Mouse (Mus musculus): Measurements from ENCODE around the gene Ror1. TPM values are rescaled to one million over a fixed set of nuclear protein-coding genes. Genes with fewer than 3 reads are reported as not detected.
A peak's percentile ranks its signal among the peaks of the same experiment; 100 is the strongest.

The Ror1 gene
- polyA plus RNA-seq, 1 experiment from 2014 or later = 1.5 TPM

DNA sequence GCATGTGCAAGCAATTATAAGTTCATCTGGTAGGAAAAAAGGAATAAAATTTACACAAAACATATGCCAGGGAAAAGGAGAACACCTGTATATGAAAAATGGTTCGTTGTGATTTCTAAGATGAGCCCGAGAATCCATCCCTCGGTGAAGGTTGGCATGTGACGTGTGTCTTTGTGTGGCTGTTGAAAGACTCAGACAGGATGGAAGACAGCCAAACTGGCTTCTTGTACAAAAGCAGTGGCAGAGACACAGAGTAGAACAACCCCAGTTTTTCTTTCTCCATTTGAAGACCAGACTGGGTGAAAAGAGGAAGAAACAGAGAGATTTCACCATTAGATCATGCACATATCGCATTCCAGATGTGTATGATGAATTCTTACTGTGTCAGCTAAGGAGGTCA, 62.8 kb downstream of the Ror1 start:
- no peak for ATAC-seq (ENCODE audit: low FRiP score, low TSS enrichment)
- no peaks in the 10 kb centered on the region for H3K27me3 ChIP-seq (ENCODE audit: control insufficient read depth, insufficient read depth, low read length)
- 87% methylated on average over 5 of the region's 5 CpGs for WGBS
- no peak overlapping the region for H3K9ac ChIP-seq (replicated peaks; ENCODE audit: low read length)
- H3K9me3 ChIP-seq (ENCODE audit: control insufficient read depth, low read length) = no peaks in the 10 kb centered on the region
- peaks cover 7% of the 10 kb centered on the region; the same call in 1 of the 2 replicates for H3K4me1 ChIP-seq (ENCODE audit: control insufficient read depth, insufficient read depth, low read length)
- peak; percentile 31 for DNase-seq
- no peaks in the 10 kb centered on the region for H3K36me3 ChIP-seq (ENCODE audit: control insufficient read depth, insufficient read depth, low read length)
- H3K4me2 ChIP-seq (ENCODE audit: low read length) = no peak overlapping the region
- no peak overlapping the region for H3K4me3 ChIP-seq (replicated peaks; ENCODE audit: low read depth, low read length)
- H3K27ac ChIP-seq (replicated peaks; ENCODE audit: low read depth, low read length) = no peak overlapping the region

DNA sequence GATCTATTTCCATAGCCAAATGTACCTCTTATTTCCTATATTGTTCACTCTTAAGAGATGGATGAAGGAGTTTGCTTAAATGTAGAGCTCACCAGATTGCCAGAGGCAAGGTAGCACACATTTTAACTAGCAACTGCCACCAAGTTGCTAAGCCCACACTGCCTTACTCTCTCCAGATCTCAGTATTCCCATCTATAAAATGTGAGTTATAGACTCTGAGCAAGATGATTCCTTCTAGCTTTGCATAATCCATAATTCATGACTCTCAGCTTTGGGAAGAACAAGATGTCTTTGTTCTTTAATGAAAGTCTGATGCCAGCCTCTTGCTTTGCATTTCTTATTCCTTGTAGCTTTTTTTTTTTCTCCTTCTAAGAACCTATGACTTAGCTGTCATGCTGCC, 64.6 kb downstream of the Ror1 start:
- no peak overlapping the region for H3K4me2 ChIP-seq (ENCODE audit: low read length)
- no peaks in the 10 kb centered on the region for H3K27me3 ChIP-seq (ENCODE audit: control insufficient read depth, insufficient read depth, low read length)
- no peak overlapping the region for H3K9ac ChIP-seq (replicated peaks; ENCODE audit: low read length)
- H3K36me3 ChIP-seq (ENCODE audit: control insufficient read depth, insufficient read depth, low read length) = no peaks in the 10 kb centered on the region
- DNase-seq (no peak), ATAC-seq (ENCODE audit: low FRiP score, low TSS enrichment) (no peak)
- no peak overlapping the region for H3K4me3 ChIP-seq (replicated peaks; ENCODE audit: low read depth, low read length)
- no peak overlapping the region for H3K27ac ChIP-seq (replicated peaks; ENCODE audit: low read depth, low read length)
- H3K9me3 ChIP-seq (ENCODE audit: control insufficient read depth, low read length) = no peaks in the 10 kb centered on the region
- no peaks in the 10 kb centered on the region for H3K4me1 ChIP-seq (ENCODE audit: control insufficient read depth, insufficient read depth, low read length)

DNA sequence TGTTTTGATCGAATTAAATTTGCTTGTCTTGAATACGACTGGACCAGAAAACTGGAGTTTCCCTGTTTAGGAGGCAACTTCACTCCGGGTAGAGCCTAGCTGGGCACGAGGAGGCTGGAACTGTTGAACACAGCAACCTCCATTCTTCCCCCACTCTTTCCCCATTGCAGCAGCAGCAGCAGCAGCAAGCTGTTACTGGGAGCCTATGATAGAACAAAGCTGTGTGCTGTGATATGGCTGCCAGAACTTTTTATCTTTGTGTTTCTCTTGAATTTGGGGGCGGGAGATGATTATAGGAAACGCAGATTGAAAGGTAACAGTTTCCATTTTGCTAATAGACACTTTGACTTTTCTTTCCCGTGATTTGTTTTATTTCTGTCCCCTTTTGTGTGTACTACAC, 70.2 kb downstream of the Ror1 start:
- 80% methylated on average over 7 of the region's 7 CpGs for WGBS
- Histone ChIP-seq H3K9ac (replicated peaks; ENCODE audit: low read length) (no peak overlapping the region), H3K4me1 (ENCODE audit: control insufficient read depth, insufficient read depth, low read length) (0 out of 2 replicates have a peak, but pooled peaks cover 6% of the 10 kb centered on the region)

DNA sequence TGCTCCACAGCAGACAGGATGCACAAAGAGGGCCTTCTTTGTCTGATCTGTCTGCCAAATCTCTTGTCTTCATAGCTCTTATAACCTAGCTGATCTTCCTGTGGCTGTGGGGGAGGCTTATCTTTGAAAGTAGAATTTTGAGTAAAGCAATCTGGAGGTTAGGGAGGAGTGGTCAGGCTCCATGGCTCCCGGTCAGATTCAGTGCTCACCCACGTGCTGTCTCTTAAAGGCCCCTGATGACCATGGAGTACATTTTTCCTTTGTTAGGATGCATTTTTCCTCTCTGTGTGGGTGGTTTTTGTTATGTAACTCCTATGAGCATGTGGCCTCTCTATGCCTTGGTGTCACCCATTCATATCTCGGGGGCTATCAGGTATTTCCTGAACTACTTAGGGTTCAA, 71.3 kb downstream of the Ror1 start:
- no peak for ATAC-seq (ENCODE audit: low FRiP score, low TSS enrichment)

More for the DNA sequence above, 70.2 kb downstream of the Ror1 start:
- Histone ChIP-seq H3K9me3 (ENCODE audit: control insufficient read depth, low read length) (no peaks in the 10 kb centered on the region), H3K4me2 (ENCODE audit: low read length) (no peak overlapping the region), H3K36me3 (ENCODE audit: control insufficient read depth, insufficient read depth, low read length) (no peaks in the 10 kb centered on the region), H3K27ac (replicated peaks; ENCODE audit: low read depth, low read length) (no peak overlapping the region), H3K27me3 (ENCODE audit: control insufficient read depth, insufficient read depth, low read length) (no peaks in the 10 kb centered on the region), H3K4me3 (replicated peaks; ENCODE audit: low read depth, low read length) (no peak overlapping the region)
- DNase-seq (no peak), ATAC-seq (ENCODE audit: low FRiP score, low TSS enrichment) (no peak)

DNA sequence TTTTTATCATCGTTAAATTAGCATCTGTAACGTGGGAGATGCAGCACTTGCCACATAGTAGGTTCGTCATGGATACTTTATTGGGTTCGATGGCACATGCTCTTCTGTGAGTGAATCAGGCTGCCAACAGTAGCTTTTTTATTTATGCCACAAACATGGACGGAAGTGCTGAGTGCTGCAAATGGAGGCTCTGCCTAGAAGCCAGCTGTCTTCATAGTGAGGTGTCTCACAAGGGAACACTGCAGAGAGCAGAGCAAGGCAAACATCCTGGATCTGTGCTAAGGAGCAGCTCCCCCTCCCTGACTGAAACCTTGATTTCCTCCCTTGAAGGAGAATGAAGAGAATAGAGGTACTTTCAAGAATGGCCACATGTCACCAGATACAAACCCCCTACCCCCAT, 74.1 kb downstream of the Ror1 start:
- H3K4me3 ChIP-seq (replicated peaks; ENCODE audit: low read depth, low read length) = no peak overlapping the region
- 0 out of 2 replicates have a peak, but pooled peaks cover 6% of the 10 kb centered on the region for H3K4me1 ChIP-seq (ENCODE audit: control insufficient read depth, insufficient read depth, low read length)
- peak; percentile 38 for DNase-seq
- H3K36me3 ChIP-seq (ENCODE audit: control insufficient read depth, insufficient read depth, low read length) = no peaks in the 10 kb centered on the region
- no peak overlapping the region for H3K27ac ChIP-seq (replicated peaks; ENCODE audit: low read depth, low read length)
- H3K9ac ChIP-seq (replicated peaks; ENCODE audit: low read length) = no peak overlapping the region
- H3K9me3 ChIP-seq (ENCODE audit: control insufficient read depth, low read length) = no peaks in the 10 kb centered on the region
- H3K27me3 ChIP-seq (ENCODE audit: control insufficient read depth, insufficient read depth, low read length) = no peaks in the 10 kb centered on the region
- 64% methylated on average over 5 of the region's 5 CpGs for WGBS
- no peak for ATAC-seq (ENCODE audit: low FRiP score, low TSS enrichment)
- peak overlapping the region; percentile 24 for H3K4me2 ChIP-seq (ENCODE audit: low read length)

More for the DNA sequence above, 71.3 kb downstream of the Ror1 start:
- Histone ChIP-seq H3K9ac (replicated peaks; ENCODE audit: low read length) (no peak overlapping the region), H3K36me3 (ENCODE audit: control insufficient read depth, insufficient read depth, low read length) (no peaks in the 10 kb centered on the region), H3K4me2 (ENCODE audit: low read length) (no peak overlapping the region), H3K27ac (replicated peaks; ENCODE audit: low read depth, low read length) (no peak overlapping the region), H3K4me3 (replicated peaks; ENCODE audit: low read depth, low read length) (no peak overlapping the region), H3K27me3 (ENCODE audit: control insufficient read depth, insufficient read depth, low read length) (no peaks in the 10 kb centered on the region), H3K4me1 (ENCODE audit: control insufficient read depth, insufficient read depth, low read length) (0 out of 2 replicates have a peak, but pooled peaks cover 6% of the 10 kb centered on the region), H3K9me3 (ENCODE audit: control insufficient read depth, low read length) (no peaks in the 10 kb centered on the region)
- WGBS = 63% methylated on average over 3 of the region's 3 CpGs
- no peak for DNase-seq

DNA sequence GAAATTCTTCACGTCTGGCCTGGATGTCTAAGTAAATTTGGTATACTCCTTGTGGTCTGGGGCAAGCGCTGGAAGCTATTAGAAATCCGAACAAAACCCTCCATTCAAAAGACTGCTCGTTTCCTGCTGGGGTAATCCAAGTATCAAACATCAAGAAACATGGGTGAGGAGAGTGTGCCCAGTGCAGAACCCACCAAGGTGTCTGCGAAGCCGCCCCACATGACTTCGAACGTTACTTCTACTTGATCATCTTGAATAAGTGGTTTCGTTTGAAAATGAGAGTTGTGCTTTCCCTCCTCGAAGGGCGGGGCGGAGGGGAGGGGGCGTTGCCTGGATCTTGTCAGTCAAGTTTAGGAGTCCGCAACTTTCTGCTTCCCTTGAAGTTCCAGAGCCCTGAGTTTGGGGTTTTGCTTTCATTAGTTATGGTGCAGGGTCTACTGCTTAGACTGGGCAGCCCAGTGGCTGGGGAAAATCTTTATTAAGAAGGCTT, 74.6 kb downstream of the Ror1 start:
- Histone ChIP-seq H3K9me3 (ENCODE audit: control insufficient read depth, low read length) (no peaks in the 10 kb centered on the region), H3K27ac (replicated peaks; ENCODE audit: low read depth, low read length) (no peak overlapping the region), H3K27me3 (ENCODE audit: control insufficient read depth, insufficient read depth, low read length) (no peaks in the 10 kb centered on the region), H3K36me3 (ENCODE audit: control insufficient read depth, insufficient read depth, low read length) (no peaks in the 10 kb centered on the region), H3K4me1 (ENCODE audit: control insufficient read depth, insufficient read depth, low read length) (0 out of 2 replicates have a peak, but pooled peaks cover 6% of the 10 kb centered on the region), H3K4me2 (ENCODE audit: low read length) (peak overlapping the region; percentile 24), H3K9ac (replicated peaks; ENCODE audit: low read length) (no peak overlapping the region), H3K4me3 (replicated peaks; ENCODE audit: low read depth, low read length) (no peak overlapping the region)
- ATAC-seq (ENCODE audit: low FRiP score, low TSS enrichment) (no peak), DNase-seq (peak; percentile 42)
- 17% methylated on average over 14 of the region's 14 CpGs for WGBS

DNA sequence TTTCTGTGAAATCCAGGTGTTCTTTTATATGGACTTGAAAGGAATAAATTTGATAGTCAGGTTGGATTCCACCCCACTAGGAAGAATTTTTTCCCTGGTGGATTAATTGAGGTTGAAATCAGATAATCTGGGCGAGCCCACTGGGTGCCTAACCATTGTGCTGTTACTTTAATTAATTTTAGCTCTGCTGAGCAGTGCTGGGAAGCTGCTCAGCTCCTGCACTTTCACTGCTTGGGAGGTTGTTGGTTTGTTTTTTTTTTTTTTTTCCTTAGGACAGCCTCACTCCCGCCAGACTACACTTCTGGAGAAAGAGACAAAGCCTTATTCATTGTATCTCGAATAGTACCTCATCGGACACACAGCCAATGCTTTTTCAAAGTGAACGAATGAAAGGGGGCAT, 75.2 kb downstream of the Ror1 start:
- no peak for ATAC-seq (ENCODE audit: low FRiP score, low TSS enrichment)
- H3K36me3 ChIP-seq (ENCODE audit: control insufficient read depth, insufficient read depth, low read length) = no peaks in the 10 kb centered on the region
- peak overlapping the region; percentile 24 for H3K4me2 ChIP-seq (ENCODE audit: low read length)
- no peak overlapping the region for H3K9ac ChIP-seq (replicated peaks; ENCODE audit: low read length)
- H3K9me3 ChIP-seq (ENCODE audit: control insufficient read depth, low read length) = no peaks in the 10 kb centered on the region
- DNase-seq = no peak
- 17% methylated on average over 5 of the region's 5 CpGs for WGBS
- H3K27ac ChIP-seq (replicated peaks; ENCODE audit: low read depth, low read length) = no peak overlapping the region
- H3K4me1 ChIP-seq (ENCODE audit: control insufficient read depth, insufficient read depth, low read length) = 0 out of 2 replicates have a peak, but pooled peaks cover 6% of the 10 kb centered on the region
- no peaks in the 10 kb centered on the region for H3K27me3 ChIP-seq (ENCODE audit: control insufficient read depth, insufficient read depth, low read length)
- no peak overlapping the region for H3K4me3 ChIP-seq (replicated peaks; ENCODE audit: low read depth, low read length)

DNA sequence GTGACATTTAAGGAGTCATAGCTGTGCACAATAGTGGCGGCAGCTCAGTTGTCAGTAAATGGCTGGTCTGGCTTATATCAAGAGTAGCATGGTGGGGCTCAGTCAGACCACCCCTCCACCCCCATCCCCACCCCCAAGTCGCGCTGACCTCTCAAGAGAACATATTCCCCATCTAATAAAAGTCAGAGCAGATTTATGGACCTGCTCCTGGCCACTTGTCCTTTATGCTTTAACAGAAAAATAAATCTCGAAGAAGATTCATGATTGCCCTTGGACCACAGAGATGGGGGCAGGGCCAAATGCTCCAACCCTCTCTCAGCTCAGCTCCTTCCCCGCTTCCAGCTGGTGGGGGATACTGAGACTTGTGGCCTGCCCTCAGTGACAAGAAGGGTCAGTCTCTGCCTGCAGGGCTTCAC, 75.9 kb downstream of the Ror1 start:
- Histone ChIP-seq H3K4me3 (replicated peaks; ENCODE audit: low read depth, low read length) (no peak overlapping the region), H3K4me2 (ENCODE audit: low read length) (no peak overlapping the region), H3K9me3 (ENCODE audit: control insufficient read depth, low read length) (no peaks in the 10 kb centered on the region), H3K9ac (replicated peaks; ENCODE audit: low read length) (no peak overlapping the region), H3K27me3 (ENCODE audit: control insufficient read depth, insufficient read depth, low read length) (no peaks in the 10 kb centered on the region), H3K27ac (replicated peaks; ENCODE audit: low read depth, low read length) (no peak overlapping the region), H3K36me3 (ENCODE audit: control insufficient read depth, insufficient read depth, low read length) (no peaks in the 10 kb centered on the region), H3K4me1 (ENCODE audit: control insufficient read depth, insufficient read depth, low read length) (0 out of 2 replicates have a peak, but pooled peaks cover 6% of the 10 kb centered on the region)
- 61% methylated on average over 5 of the region's 5 CpGs for WGBS
- DNase-seq = no peak
- no peak for ATAC-seq (ENCODE audit: low FRiP score, low TSS enrichment)

DNA sequence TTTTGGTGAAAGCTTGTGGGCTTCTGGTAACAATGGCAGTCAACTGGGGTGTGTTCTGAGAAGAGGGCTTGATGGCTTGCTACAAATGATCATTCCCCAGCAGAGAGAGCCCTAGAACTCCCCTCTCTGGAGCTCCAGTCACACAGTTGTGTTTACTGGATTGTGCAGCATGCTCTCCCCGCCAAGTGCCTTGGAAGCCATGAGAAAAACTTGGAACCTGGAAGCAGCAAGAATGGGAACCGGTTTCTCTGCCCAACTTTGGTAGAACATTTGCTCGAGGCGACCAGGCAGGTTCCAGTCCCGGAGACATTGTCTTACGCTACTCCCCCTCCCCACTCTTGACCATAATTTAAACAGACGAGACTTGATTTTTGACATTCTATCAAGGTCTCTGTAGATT, 80.0 kb downstream of the Ror1 start:
- no peak overlapping the region for H3K27ac ChIP-seq (replicated peaks; ENCODE audit: low read depth, low read length)
- DNase-seq (no peak), ATAC-seq (ENCODE audit: low FRiP score, low TSS enrichment) (no peak)
- 95% methylated on average over 7 of the region's 7 CpGs for WGBS
- no peak overlapping the region for H3K4me3 ChIP-seq (replicated peaks; ENCODE audit: low read depth, low read length)
- H3K9ac ChIP-seq (replicated peaks; ENCODE audit: low read length) = no peak overlapping the region
- no peak overlapping the region for H3K4me2 ChIP-seq (ENCODE audit: low read length)
- no peaks in the 10 kb centered on the region for H3K4me1 ChIP-seq (ENCODE audit: control insufficient read depth, insufficient read depth, low read length)
- H3K27me3 ChIP-seq (ENCODE audit: control insufficient read depth, insufficient read depth, low read length) = no peaks in the 10 kb centered on the region
- no peaks in the 10 kb centered on the region for H3K36me3 ChIP-seq (ENCODE audit: control insufficient read depth, insufficient read depth, low read length)
- no peaks in the 10 kb centered on the region for H3K9me3 ChIP-seq (ENCODE audit: control insufficient read depth, low read length)

Data from midbrain, embryonic 14.5 days (tissue).